Mouse (Mus musculus) hindbrain, embryonic 11.5 days (tissue): ENCODE measurements around the gene Ralgapa1. TPM values are rescaled to one million over a fixed set of nuclear protein-coding genes. Genes with fewer than 3 reads are reported as not detected.
"Not testable (repeated sequence)": the region's sequence is repeated elsewhere in the genome, so short reads cannot be mapped to it uniquely, and the experiment has no call there.

Experiments
- ATAC-seq: fragments of 200-750 bp; cut with Nextera tagmentation; 2 replicates; pipeline ENCODE4 v1.8.0; 2017; ENCODE audit warnings: mild to moderate bottlenecking, moderate TSS enrichment, moderate library complexity; ENCODE audit not compliant: low FRiP score
- DNase-seq: peaks from one replicate; pipeline ENCODE4 v3.0.0-alpha.2; 2015; ENCODE audit warnings: low spot score
- H3K27ac ChIP-seq: fragments of 300-500 bp; sonication (generic); 2 replicates; pipeline ENCODE4 v1.5.1; 2014; ENCODE audit warnings: mild to moderate bottlenecking, low read depth, low read length
- H3K27me3 ChIP-seq: fragments of 300-500 bp; sonication (generic); 2 replicates; pipeline ENCODE4 v1.6.1; 2014; ENCODE audit warnings: mild to moderate bottlenecking, low read length, moderate library complexity, mixed read lengths; ENCODE audit not compliant: control insufficient read depth, insufficient read depth
- H3K36me3 ChIP-seq: fragments of 300-500 bp; sonication (generic); 2 replicates; pipeline ENCODE4 v1.6.1; 2014; ENCODE audit warnings: mild to moderate bottlenecking, low read length, moderate library complexity, mixed read lengths; ENCODE audit not compliant: control insufficient read depth, insufficient read depth
- H3K4me1 ChIP-seq: fragments of 300-500 bp; sonication (generic); replicated peaks from 2 replicates; pipeline ENCODE4 v1.6.1; 2014; ENCODE audit warnings: low read length, mixed read lengths; ENCODE audit not compliant: control insufficient read depth, insufficient read depth
- H3K4me2 ChIP-seq: fragments of 300-500 bp; sonication (generic); replicated peaks from 2 replicates; pipeline ENCODE4 v1.6.1; 2014; ENCODE audit warnings: mild to moderate bottlenecking, low read depth, low read length
- H3K4me3 ChIP-seq: fragments of 300-500 bp; sonication (generic); 2 replicates; pipeline ENCODE4 v1.5.1; 2014; ENCODE audit warnings: low read depth, low read length
- H3K9ac ChIP-seq: fragments of 300-500 bp; sonication (generic); 2 replicates; pipeline ENCODE4 v1.6.1; 2014; ENCODE audit warnings: low read depth, low read length
- H3K9me3 ChIP-seq: fragments of 300-500 bp; sonication (generic); 2 replicates; pipeline ENCODE4 v1.6.1; 2016; ENCODE audit warnings: low read length; ENCODE audit not compliant: control insufficient read depth
- WGBS: fragments of 180-500 bp; shearing (Covaris S2); extraction: QIAGEN DNeasy Blood & Tissue Kit; methylation state at CpG from one replicate; pipeline ENCODE4 v1.1.7; 2014; 5-methylcytosine and 5-hydroxymethylcytosine counted together
- polyA plus RNA-seq: library from polyadenylated mRNA; unstranded; fragments of >200 nt; fragmentation: Nextera tagmentation; extraction: Ambion mirVana; gene quantifications from 2 replicates; pipeline ENCODE4 v1.2.1, GENCODE M21; 2014

The Ralgapa1 gene
- polyA plus RNA-seq, 1 experiment from 2014 or later, result 25.7 TPM

- DNase-seq, result no peak
- Histone ChIP-seq H3K9ac (no peak overlapping the region), H3K4me3 (no peak overlapping the region), H3K27ac (no peak overlapping the region), H3K4me2 (no peak overlapping the region), H3K4me1 (no peaks in the 10 kb centered on the region), H3K36me3 (0 out of 2 replicates have a peak, but pooled peaks cover 3% of the 10 kb centered on the region), H3K27me3 (no peaks in the 10 kb centered on the region), H3K9me3 (no peaks in the 10 kb centered on the region)
- ATAC-seq, result no peak
- WGBS, result 77% methylated on average over 2 of the region's 2 CpGs
Observed at GRCm38 (mm10) chr12:55785252-55785651, 35.7 kb downstream of the Ralgapa1 start.

- no peak overlapping the region for H3K4me2 ChIP-seq
- H3K27me3 ChIP-seq, result no peaks in the 10 kb centered on the region
- no peak overlapping the region for H3K4me3 ChIP-seq
- no peaks in the 10 kb centered on the region for H3K4me1 ChIP-seq
- no peak overlapping the region for H3K9ac ChIP-seq
- DNase-seq, result no peak
- 0 out of 2 replicates have a peak, but pooled peaks cover 3% of the 10 kb centered on the region for H3K36me3 ChIP-seq
- 94% methylated on average over 3 of the region's 3 CpGs for WGBS
- no peak overlapping the region for H3K27ac ChIP-seq
- no peak for ATAC-seq
- no peaks in the 10 kb centered on the region for H3K9me3 ChIP-seq
Observed at GRCm38 (mm10) chr12:55782662-55783061, 38.3 kb downstream of the Ralgapa1 start.

- no peak overlapping the region for H3K27ac ChIP-seq
- no peak overlapping the region for H3K4me2 ChIP-seq
- H3K4me3 ChIP-seq, result no peak overlapping the region
- no peaks in the 10 kb centered on the region for H3K9me3 ChIP-seq
- 0 out of 2 replicates have a peak, but pooled peaks cover 3% of the 10 kb centered on the region for H3K36me3 ChIP-seq
- no peaks in the 10 kb centered on the region for H3K4me1 ChIP-seq
- H3K27me3 ChIP-seq, result no peaks in the 10 kb centered on the region
- H3K9ac ChIP-seq, result no peak overlapping the region
- DNase-seq (peak; percentile 13), ATAC-seq (no peak)
- WGBS, result 89% methylated on average over 2 of the region's 2 CpGs
Observed at GRCm38 (mm10) chr12:55778301-55778700, 42.7 kb downstream of the Ralgapa1 start.

GRCm38 (mm10) chr12:55777356-55777755 lies 43.6 kb downstream of the Ralgapa1 start:
- DNase-seq (no peak), ATAC-seq (no peak)
- Histone ChIP-seq H3K36me3 (0 out of 2 replicates have a peak, but pooled peaks cover 3% of the 10 kb centered on the region), H3K4me2 (no peak overlapping the region), H3K27ac (no peak overlapping the region), H3K27me3 (no peaks in the 10 kb centered on the region), H3K9ac (no peak overlapping the region), H3K4me1 (no peaks in the 10 kb centered on the region), H3K9me3 (no peaks in the 10 kb centered on the region), H3K4me3 (no peak overlapping the region)

- 95% methylated on average over 3 of the region's 3 CpGs for WGBS
- H3K4me1 ChIP-seq, result no peaks in the 10 kb centered on the region
- H3K4me3 ChIP-seq, result no peak overlapping the region
- H3K9ac ChIP-seq, result no peak overlapping the region
- ATAC-seq (no peak), DNase-seq (no peak)
- no peak overlapping the region for H3K27ac ChIP-seq
- no peaks in the 10 kb centered on the region for H3K36me3 ChIP-seq
- no peaks in the 10 kb centered on the region for H3K27me3 ChIP-seq
- no peaks in the 10 kb centered on the region for H3K9me3 ChIP-seq
- H3K4me2 ChIP-seq, result no peak overlapping the region
Observed at GRCm38 (mm10) chr12:55774316-55774715, 46.7 kb downstream of the Ralgapa1 start.

GRCm38 (mm10) chr12:55720319-55720718 lies 100.6 kb downstream of the Ralgapa1 start:
- peak; percentile 47 for DNase-seq

GRCm38 (mm10) chr12:55705881-55706280 lies 115.1 kb downstream of the Ralgapa1 start:
- Histone ChIP-seq H3K27ac (no peak overlapping the region), H3K4me3 (no peak overlapping the region), H3K36me3 (no peaks in the 10 kb centered on the region), H3K9ac (no peak overlapping the region), H3K4me2 (no peak overlapping the region), H3K4me1 (no peaks in the 10 kb centered on the region), H3K27me3 (no peaks in the 10 kb centered on the region), H3K9me3 (no peaks in the 10 kb centered on the region)
- 93% methylated on average over 4 of the region's 4 CpGs for WGBS
- DNase-seq (no peak), ATAC-seq (no peak)

More at GRCm38 (mm10) chr12:55720319-55720718, 100.6 kb downstream of the Ralgapa1 start:
- Histone ChIP-seq H3K4me1 (no peaks in the 10 kb centered on the region), H3K4me2 (no peak overlapping the region), H3K27me3 (no peaks in the 10 kb centered on the region), H3K9ac (no peak overlapping the region), H3K27ac (no peak overlapping the region), H3K4me3 (no peak overlapping the region), H3K9me3 (no peaks in the 10 kb centered on the region), H3K36me3 (no peaks in the 10 kb centered on the region)
- ATAC-seq, result no peak
- 73% methylated on average over 1 of the region's 1 CpGs for WGBS

- Histone ChIP-seq H3K4me3 (no peak overlapping the region), H3K36me3 (no peaks in the 10 kb centered on the region), H3K4me2 (no peak overlapping the region), H3K4me1 (no peaks in the 10 kb centered on the region), H3K27ac (no peak overlapping the region), H3K9me3 (no peaks in the 10 kb centered on the region), H3K9ac (no peak overlapping the region), H3K27me3 (no peaks in the 10 kb centered on the region)
- ATAC-seq, result no peak
- WGBS, result 91% methylated on average over 6 of the region's 6 CpGs
- DNase-seq, result no peak
Observed at GRCm38 (mm10) chr12:55666699-55667098, 154.3 kb downstream of the Ralgapa1 start.

- H3K9ac ChIP-seq, ATAC-seq, DNase-seq, H3K36me3 ChIP-seq, H3K27me3 ChIP-seq, H3K27ac ChIP-seq, H3K4me2 ChIP-seq, H3K4me3 ChIP-seq, H3K9me3 ChIP-seq, H3K4me1 ChIP-seq: not testable (repeated sequence)
Observed at GRCm38 (mm10) chr12:55663194-55663593, 157.8 kb downstream of the Ralgapa1 start.
